Mouse (Mus musculus) forebrain, embryonic 15.5 days (tissue): ENCODE data around the gene Cdiptos. TPM values are rescaled to one million over a fixed set of nuclear protein-coding genes. Genes with fewer than 3 reads are reported as not detected.

Experiments
- ATAC-seq: fragments of 200-750 bp; cut with Nextera tagmentation; replicated peaks from 2 replicates; pipeline ENCODE4 v1.8.0; 2017; ENCODE audit warnings: mild to moderate bottlenecking, moderate TSS enrichment, moderate library complexity
- H3K27ac ChIP-seq: fragments of 300-500 bp; sonication (generic); replicated peaks from 2 replicates; pipeline ENCODE4 v1.5.1; 2015; ENCODE audit warnings: mild to moderate bottlenecking, inconsistent platforms
- H3K27me3 ChIP-seq: fragments of 300-500 bp; sonication (generic); 2 replicates; pipeline ENCODE4 v1.6.1; 2015; ENCODE audit warnings: inconsistent platforms
- H3K36me3 ChIP-seq: fragments of 300-500 bp; sonication (generic); 2 replicates; pipeline ENCODE4 v1.6.1; 2015; ENCODE audit warnings: mild to moderate bottlenecking, inconsistent platforms
- H3K4me1 ChIP-seq: fragments of 300-500 bp; sonication (generic); 2 replicates; pipeline ENCODE4 v1.6.1; 2015; ENCODE audit warnings: inconsistent platforms
- H3K4me2 ChIP-seq: fragments of 300-500 bp; sonication (generic); replicated peaks from 2 replicates; pipeline ENCODE4 v1.6.1; 2015; ENCODE audit warnings: mild to moderate bottlenecking, inconsistent platforms
- H3K4me3 ChIP-seq: fragments of 300-500 bp; sonication (generic); 2 replicates; pipeline ENCODE4 v1.5.1; 2015; ENCODE audit warnings: mild to moderate bottlenecking, inconsistent platforms
- H3K9ac ChIP-seq: fragments of 300-500 bp; sonication (generic); replicated peaks from 2 replicates; pipeline ENCODE4 v1.6.1; 2015; ENCODE audit warnings: mild to moderate bottlenecking, inconsistent platforms
- H3K9me3 ChIP-seq: fragments of 300-500 bp; sonication (generic); 2 replicates; pipeline ENCODE4 v1.6.1; 2016; ENCODE audit warnings: inconsistent platforms
- WGBS: fragments of 180-500 bp; shearing (Covaris S2); methylation state at CpG from one replicate; pipeline ENCODE4 v1.1.7; 2015; ENCODE audit warnings: mixed read lengths; 5-methylcytosine and 5-hydroxymethylcytosine counted together
- polyA plus RNA-seq: library from polyadenylated mRNA; unstranded; fragments of >200 nt; fragmentation: Nextera tagmentation; extraction: Ambion mirVana; gene quantifications from 2 replicates; pipeline ENCODE4 v1.2.1, GENCODE M21; 2015

Cdiptos gene
- polyA plus RNA-seq, 1 experiment from 2014 or later, result 0.56 TPM

GRCm38 (mm10) chr7:127019306-127019960 is 43.5 kb upstream of the Cdiptos start:
- H3K9me3 ChIP-seq, result no peaks in the 10 kb centered on the region
- peak overlapping the region; percentile 87 for H3K4me2 ChIP-seq
- ATAC-seq, result no peak
- peak overlapping the region; percentile 59 for H3K4me3 ChIP-seq
- H3K36me3 ChIP-seq, result peaks cover 35% of the 10 kb centered on the region
- H3K27me3 ChIP-seq, result no peaks in the 10 kb centered on the region
- H3K9ac ChIP-seq, result peak overlapping the region; percentile 86
- WGBS, result 78% methylated on average over 14 of the region's 14 CpGs
- peak overlapping the region; percentile 90 for H3K27ac ChIP-seq
- H3K4me1 ChIP-seq, result peaks cover 88% of the 10 kb centered on the region

- Histone ChIP-seq H3K27me3 (no peaks in the 10 kb centered on the region), H3K4me3 (0 out of 2 replicates have a peak overlapping the region, but pooled peaks have one; percentile 59), H3K4me2 (0 out of 2 replicates have a peak overlapping the region, but pooled peaks have one; percentile 5), H3K9me3 (no peaks in the 10 kb centered on the region), H3K27ac (peak overlapping the region; percentile 98), H3K36me3 (peaks cover 32% of the 10 kb centered on the region), H3K4me1 (peaks cover 86% of the 10 kb centered on the region), H3K9ac (peak overlapping the region; percentile 25)
- ATAC-seq, result no peak
- WGBS, result 85% methylated on average over 15 of the region's 15 CpGs
These were observed 42.8 kb upstream of the Cdiptos start for GRCm38 (mm10) chr7:127018416-127019305.

GRCm38 (mm10) chr7:127017950-127018345 is 42.0 kb upstream of the Cdiptos start:
- no peak for ATAC-seq
- peaks cover 79% of the 10 kb centered on the region for H3K4me1 ChIP-seq
- H3K27me3 ChIP-seq, result no peaks in the 10 kb centered on the region
- 0 out of 2 replicates have a peak overlapping the region, but pooled peaks have one; percentile 25 for H3K9ac ChIP-seq
- H3K36me3 ChIP-seq, result peaks cover 25% of the 10 kb centered on the region
- peak overlapping the region; percentile 98 for H3K27ac ChIP-seq
- H3K4me2 ChIP-seq, result peak overlapping the region; percentile 18
- H3K9me3 ChIP-seq, result no peaks in the 10 kb centered on the region
- 51% methylated on average over 6 of the region's 6 CpGs for WGBS
- peak overlapping the region; percentile 5; the same call in 1 of the 2 replicates for H3K4me3 ChIP-seq

- peaks cover 72% of the 10 kb centered on the region for H3K4me1 ChIP-seq
- H3K27ac ChIP-seq, result peak within 1 kb of the TSS; percentile 98
- H3K4me3 ChIP-seq, result peak within 1 kb of the TSS; percentile 72
- H3K36me3 ChIP-seq, result peaks cover 20% of the 10 kb centered on the region
- WGBS, result under 1% methylated on average over 39 of the region's 39 CpGs
- H3K9me3 ChIP-seq, result no peaks in the 10 kb centered on the region
- peak within 1 kb of the TSS; percentile 94 for H3K4me2 ChIP-seq
- peak; percentile 81 for ATAC-seq
- H3K27me3 ChIP-seq, result no peaks in the 10 kb centered on the region
- peak within 1 kb of the TSS; percentile 84 for H3K9ac ChIP-seq
These were observed 41.4 kb upstream of the Cdiptos start, which contains the start of gene Pagr1a for GRCm38 (mm10) chr7:127016971-127017949. Gene Pagr1a (minus strand): TSS chr7:127017352.

GRCm38 (mm10) chr7:127016486-127016938 is 40.6 kb upstream of the Cdiptos start:
- H3K4me1 ChIP-seq, result peaks cover 65% of the 10 kb centered on the region
- H3K27ac ChIP-seq, result peak overlapping the region; percentile 98
- peak; percentile 44 for ATAC-seq
- no peaks in the 10 kb centered on the region for H3K9me3 ChIP-seq
- no peaks in the 10 kb centered on the region for H3K27me3 ChIP-seq
- H3K4me3 ChIP-seq, result peak overlapping the region; percentile 72
- H3K9ac ChIP-seq, result peak overlapping the region; percentile 84
- peaks cover 17% of the 10 kb centered on the region for H3K36me3 ChIP-seq
- peak overlapping the region; percentile 94 for H3K4me2 ChIP-seq
- 0% methylated on average over 22 of the region's 22 CpGs for WGBS

GRCm38 (mm10) chr7:127016481-127016485 is 40.4 kb upstream of the Cdiptos start, which contains the start of gene Pagr1b:
Gene Pagr1b (minus strand): TSS chr7:127016484.
- H3K27me3 ChIP-seq, result no peaks in the 10 kb centered on the region
- peaks cover 17% of the 10 kb centered on the region for H3K36me3 ChIP-seq
- H3K4me1 ChIP-seq, result peaks cover 62% of the 10 kb centered on the region
- peak within 1 kb of the TSS; percentile 72 for H3K4me3 ChIP-seq
- no peaks in the 10 kb centered on the region for H3K9me3 ChIP-seq
- no peak for ATAC-seq
- H3K4me2 ChIP-seq, result peak within 1 kb of the TSS; percentile 94
- H3K27ac ChIP-seq, result peak within 1 kb of the TSS; percentile 98
- peak within 1 kb of the TSS; percentile 84 for H3K9ac ChIP-seq

- Histone ChIP-seq H3K27ac (peak overlapping the region; percentile 98), H3K36me3 (peaks cover 17% of the 10 kb centered on the region), H3K4me3 (peak overlapping the region; percentile 72), H3K9me3 (no peaks in the 10 kb centered on the region), H3K9ac (peak overlapping the region; percentile 84), H3K4me1 (peaks cover 60% of the 10 kb centered on the region), H3K4me2 (peak overlapping the region; percentile 94), H3K27me3 (no peaks in the 10 kb centered on the region)
- peak; percentile 1; the same call in 1 of the 2 replicates for ATAC-seq
- WGBS, result under 1% methylated on average over 10 of the region's 10 CpGs
These were observed 40.2 kb upstream of the Cdiptos start for GRCm38 (mm10) chr7:127016081-127016480.

- Histone ChIP-seq H3K4me2 (no peak overlapping the region), H3K4me1 (peaks cover 49% of the 10 kb centered on the region), H3K27me3 (no peaks in the 10 kb centered on the region), H3K9me3 (no peaks in the 10 kb centered on the region), H3K27ac (no peak overlapping the region), H3K4me3 (no peak overlapping the region), H3K36me3 (peaks cover 17% of the 10 kb centered on the region), H3K9ac (no peak overlapping the region)
- no peak for ATAC-seq
- 94% methylated on average over 12 of the region's 12 CpGs for WGBS
These were observed 39.1 kb upstream of the Cdiptos start for GRCm38 (mm10) chr7:127014993-127015392.

- no peaks in the 10 kb centered on the region for H3K9me3 ChIP-seq
- peak within 1 kb of the TSS; percentile 98; the same call in 1 of the 2 replicates for H3K27ac ChIP-seq
- H3K27me3 ChIP-seq, result no peaks in the 10 kb centered on the region
- peaks cover 17% of the 10 kb centered on the region for H3K36me3 ChIP-seq
- WGBS, result 76% methylated on average over 11 of the region's 11 CpGs
- peak within 1 kb of the TSS; percentile 6; the same call in 1 of the 2 replicates for H3K4me3 ChIP-seq
- ATAC-seq, result no peak
- H3K9ac ChIP-seq, result no peak within 1 kb of the TSS
- H3K4me2 ChIP-seq, result peak within 1 kb of the TSS; percentile 7; the same call in 1 of the 2 replicates
- H3K4me1 ChIP-seq, result peaks cover 44% of the 10 kb centered on the region
These were observed 38.4 kb upstream of the Cdiptos start, which contains the start of gene Mvp for GRCm38 (mm10) chr7:127014320-127014719. Gene Mvp (minus strand): TSS chr7:127014621.

GRCm38 (mm10) chr7:127013385-127013784 is 37.5 kb upstream of the Cdiptos start:
- no peak overlapping the region for H3K4me2 ChIP-seq
- H3K9me3 ChIP-seq, result no peaks in the 10 kb centered on the region
- H3K4me1 ChIP-seq, result peaks cover 44% of the 10 kb centered on the region
- ATAC-seq, result no peak
- 90% methylated on average over 6 of the region's 6 CpGs for WGBS
- H3K27me3 ChIP-seq, result no peaks in the 10 kb centered on the region
- no peak overlapping the region for H3K27ac ChIP-seq
- peaks cover 17% of the 10 kb centered on the region for H3K36me3 ChIP-seq
- no peak overlapping the region for H3K9ac ChIP-seq
- H3K4me3 ChIP-seq, result no peak overlapping the region

GRCm38 (mm10) chr7:127012845-127013244 is 36.9 kb upstream of the Cdiptos start:
- no peak overlapping the region for H3K4me2 ChIP-seq
- 94% methylated on average over 10 of the region's 10 CpGs for WGBS
- no peak for ATAC-seq
- H3K36me3 ChIP-seq, result peaks cover 17% of the 10 kb centered on the region
- no peaks in the 10 kb centered on the region for H3K27me3 ChIP-seq
- H3K9ac ChIP-seq, result no peak overlapping the region
- peaks cover 43% of the 10 kb centered on the region for H3K4me1 ChIP-seq
- no peak overlapping the region for H3K27ac ChIP-seq
- H3K4me3 ChIP-seq, result no peak overlapping the region
- no peaks in the 10 kb centered on the region for H3K9me3 ChIP-seq
